Mouse (Mus musculus): ENCODE results near the gene Gnat2. TPM values are rescaled to one million over a fixed set of nuclear protein-coding genes. Genes with fewer than 3 reads are reported as not detected.

Gene Gnat2
- polyA plus RNA-seq, 1 experiment from 2014 or later = 0.59 TPM

- no peak for DNase-seq (ENCODE audit: low spot score)
Observed at GRCm38 (mm10) chr3:108084767-108085270, 7.8 kb upstream of the Gnat2 start.

GRCm38 (mm10) chr3:108085281-108085720 lies 7.3 kb upstream of the Gnat2 start:
- DNase-seq (ENCODE audit: low spot score) = peak; percentile 85

- DNase-seq (ENCODE audit: low spot score) = peak; percentile 24
Observed at GRCm38 (mm10) chr3:108085721-108086469, 6.7 kb upstream of the Gnat2 start.

DNA sequence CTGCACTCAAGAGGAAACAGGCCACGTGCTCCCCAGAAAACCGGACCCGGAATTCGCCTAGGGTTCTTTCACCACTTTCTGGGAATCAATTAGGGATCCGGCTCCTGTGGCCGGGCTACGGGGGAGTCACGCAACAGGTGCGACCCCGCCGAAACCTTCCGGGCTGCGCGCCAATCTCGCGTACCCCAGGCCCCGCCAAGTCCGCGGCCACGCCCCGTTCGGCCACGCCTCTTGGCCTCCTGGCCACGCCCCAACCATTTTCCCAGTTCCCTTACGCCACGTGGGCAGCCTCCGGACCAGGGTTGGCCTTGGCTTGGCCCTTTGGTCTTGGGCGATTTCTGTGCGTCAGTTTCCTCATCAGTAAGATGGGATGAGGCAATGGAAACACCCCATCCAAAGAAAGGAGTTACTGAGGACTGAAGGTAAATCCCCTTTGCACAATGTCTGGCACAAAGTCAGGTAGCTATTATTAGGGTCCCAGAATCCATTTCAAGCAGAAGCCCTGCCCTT lies 6.1 kb upstream of the Gnat2 start, which contains the start of gene Ampd2:
Ampd2 (minus strand) TSS at position 182 of the 510 bp plus-strand sequence.
- DNase-seq (ENCODE audit: low spot score) = peak; percentile 51

DNA sequence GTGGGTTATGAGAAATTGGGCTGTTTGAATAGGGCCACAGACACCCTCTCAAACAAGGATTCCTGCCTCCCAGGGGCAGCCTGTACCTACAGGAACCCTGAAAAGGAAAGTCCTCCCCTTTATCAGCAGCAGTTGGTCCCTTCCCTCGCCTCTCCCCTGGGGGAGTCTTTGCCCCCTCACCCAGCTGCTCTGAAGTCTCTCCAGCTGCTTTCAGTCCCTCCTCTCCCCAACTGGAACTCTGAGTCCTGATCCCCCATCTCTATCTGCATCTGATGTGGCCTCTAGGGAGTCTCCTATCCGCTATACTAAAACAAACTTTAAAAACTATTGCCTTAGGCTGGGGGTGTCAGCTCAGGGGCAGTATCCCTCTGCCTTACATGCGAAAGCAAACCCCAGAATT lies 5.3 kb upstream of the Gnat2 start:
- no peak for DNase-seq (ENCODE audit: low spot score)

- no peak for DNase-seq (ENCODE audit: low spot score)
Observed at GRCm38 (mm10) chr3:108088842-108089380, 3.7 kb upstream of the Gnat2 start.

GRCm38 (mm10) chr3:108089916-108090315 lies 2.7 kb upstream of the Gnat2 start:
- DNase-seq (ENCODE audit: low spot score) = no peak

DNA sequence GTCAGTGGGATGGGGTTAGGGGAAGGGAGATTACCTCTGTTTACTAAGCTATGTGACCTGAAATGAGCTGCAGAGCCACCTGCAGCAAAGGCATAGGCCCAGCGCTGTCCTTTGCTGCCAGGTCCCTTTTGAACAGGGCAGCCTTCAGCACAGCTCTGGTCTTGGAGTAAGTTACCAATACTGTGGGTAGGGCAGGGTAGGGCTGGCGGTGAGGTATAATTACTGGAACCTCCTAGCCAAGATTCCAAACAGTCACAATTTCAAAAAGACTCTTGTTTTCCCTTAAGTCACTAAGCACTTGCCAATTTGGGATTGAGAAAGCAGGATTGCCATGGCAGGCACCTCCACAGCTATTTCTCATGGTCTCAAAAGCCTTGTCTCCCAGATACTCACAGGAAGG lies 2.0 kb upstream of the Gnat2 start:
- no peak for DNase-seq (ENCODE audit: low spot score)

DNA sequence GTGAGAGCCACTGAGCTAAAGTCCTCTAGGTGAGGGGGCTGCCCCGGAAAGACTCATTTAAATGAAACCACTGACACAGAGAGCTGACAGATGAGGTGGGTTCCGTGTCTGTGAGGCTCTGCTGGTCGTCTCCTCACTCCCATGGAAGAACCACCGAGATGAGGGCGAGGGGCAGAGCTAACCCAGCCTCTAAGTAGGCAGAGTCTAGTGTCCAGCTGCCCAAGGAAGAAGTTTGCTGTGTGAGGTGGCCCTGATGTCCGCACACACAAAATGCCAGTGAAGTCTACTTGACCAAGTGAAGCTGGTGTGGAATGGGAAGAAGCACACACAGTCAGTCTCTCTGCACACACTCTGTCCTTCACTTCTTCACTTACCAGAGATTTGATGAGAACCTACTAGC lies 559 bp upstream of the Gnat2 start:
- DNase-seq (ENCODE audit: low spot score) = no peak

- DNase-seq (ENCODE audit: low spot score) = no peak
Observed at GRCm38 (mm10) chr3:108093306-108093705, 717 bp downstream of the Gnat2 start.

- no peak for DNase-seq (ENCODE audit: low spot score)
Observed at GRCm38 (mm10) chr3:108094146-108094545, 1.6 kb downstream of the Gnat2 start.

DNA sequence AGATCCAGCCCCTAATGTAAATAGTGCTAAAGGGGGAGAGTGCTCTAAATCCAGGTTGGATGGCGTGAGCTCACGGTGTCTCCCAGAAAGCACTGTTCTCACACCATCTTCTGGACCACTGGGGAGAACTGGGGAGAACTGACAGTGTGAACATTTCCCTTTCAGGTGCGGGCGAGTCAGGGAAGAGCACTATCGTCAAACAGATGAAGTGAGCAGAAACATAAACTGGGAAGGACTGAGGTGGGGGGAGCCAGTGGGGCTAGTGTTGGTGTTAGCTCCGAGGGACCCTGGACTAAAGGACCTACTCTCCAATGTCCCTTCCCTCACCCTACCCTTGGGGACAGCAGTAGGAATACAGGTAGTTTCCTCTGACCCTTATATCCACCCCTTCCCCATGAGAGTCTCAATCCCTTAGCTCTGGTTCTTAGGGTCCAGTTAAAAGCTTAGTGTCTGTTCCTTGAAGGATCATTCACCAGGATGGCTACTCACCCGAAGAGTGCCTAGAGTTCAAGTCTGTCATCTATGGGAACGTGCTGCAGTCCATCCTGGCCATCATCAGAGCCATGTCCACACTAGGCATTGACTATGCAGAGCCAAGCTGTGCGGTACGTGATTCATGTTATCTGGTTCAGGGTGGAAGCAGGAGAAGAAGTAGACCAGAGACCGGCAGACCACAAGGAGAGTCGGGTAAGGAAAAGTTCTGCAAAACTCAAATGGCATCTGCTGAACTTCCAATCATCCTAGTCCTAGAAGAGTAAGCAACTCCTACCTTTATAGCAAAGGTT lies 2.6 kb downstream of the Gnat2 start:
- no peak for DNase-seq (ENCODE audit: low spot score)

GRCm38 (mm10) chr3:108096226-108096625 lies 3.6 kb downstream of the Gnat2 start:
- DNase-seq (ENCODE audit: low spot score) = no peak

DNA sequence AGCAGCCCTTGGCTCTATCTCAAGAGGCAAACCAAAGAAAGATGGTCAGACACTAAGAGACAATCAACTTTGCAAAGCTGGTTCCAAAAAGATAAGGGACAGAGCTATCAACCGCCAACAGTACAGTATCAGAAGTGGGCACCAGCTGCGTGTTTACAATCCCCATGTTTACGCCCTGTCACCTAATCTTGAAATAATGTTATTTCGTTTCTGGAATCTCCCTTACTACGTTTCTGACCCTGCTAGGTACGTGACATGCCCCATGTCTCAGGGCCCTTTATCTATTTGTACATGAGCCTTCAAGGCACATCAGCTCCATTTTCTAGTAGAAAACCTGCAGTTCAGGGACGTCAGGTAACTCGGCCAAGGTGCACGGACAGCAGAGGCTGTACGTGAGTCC lies 4.1 kb downstream of the Gnat2 start:
- no peak for DNase-seq (ENCODE audit: low spot score)

DNA sequence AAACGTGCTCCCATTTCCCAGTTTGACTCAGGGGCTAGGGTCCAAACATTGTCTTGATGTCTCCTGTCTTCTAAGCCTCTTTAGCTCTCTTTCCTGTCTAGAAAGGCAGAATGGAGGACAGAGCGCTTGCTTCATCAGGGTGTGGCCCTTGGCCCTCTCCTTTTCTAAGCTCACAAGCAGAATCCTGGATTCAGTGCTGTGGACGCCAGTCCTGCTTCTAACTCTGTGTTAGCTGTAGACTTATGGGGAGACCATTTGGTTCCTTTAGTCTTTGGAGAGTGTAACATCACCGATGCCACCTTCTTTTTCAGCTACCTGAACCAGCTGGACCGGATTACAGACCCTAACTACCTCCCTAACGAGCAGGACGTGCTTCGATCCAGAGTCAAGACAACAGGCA lies 5.1 kb downstream of the Gnat2 start:
- DNase-seq (ENCODE audit: low spot score) = no peak

GRCm38 (mm10) chr3:108098316-108098715 lies 5.7 kb downstream of the Gnat2 start:
- no peak for DNase-seq (ENCODE audit: low spot score)

DNA sequence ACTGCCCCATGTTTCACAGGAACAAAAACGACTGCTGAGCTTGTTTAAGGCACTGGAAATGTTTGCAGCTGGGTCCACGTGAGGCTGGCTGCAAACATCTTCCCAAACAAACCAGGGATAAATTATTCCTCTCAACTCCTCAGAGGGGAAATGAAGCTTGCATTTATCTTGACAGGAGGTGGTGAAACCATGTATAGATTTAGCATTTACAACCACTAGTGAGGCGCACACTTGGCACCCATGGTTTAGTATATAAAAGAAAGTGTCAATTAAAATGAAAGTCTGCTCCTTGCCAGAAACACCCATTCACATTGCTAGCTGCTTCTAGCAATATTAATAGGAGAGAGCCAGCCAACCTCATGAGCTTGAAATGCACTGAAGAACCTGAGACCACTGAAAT lies 9.0 kb downstream of the Gnat2 start:
- no peak for DNase-seq (ENCODE audit: low spot score)

DNA sequence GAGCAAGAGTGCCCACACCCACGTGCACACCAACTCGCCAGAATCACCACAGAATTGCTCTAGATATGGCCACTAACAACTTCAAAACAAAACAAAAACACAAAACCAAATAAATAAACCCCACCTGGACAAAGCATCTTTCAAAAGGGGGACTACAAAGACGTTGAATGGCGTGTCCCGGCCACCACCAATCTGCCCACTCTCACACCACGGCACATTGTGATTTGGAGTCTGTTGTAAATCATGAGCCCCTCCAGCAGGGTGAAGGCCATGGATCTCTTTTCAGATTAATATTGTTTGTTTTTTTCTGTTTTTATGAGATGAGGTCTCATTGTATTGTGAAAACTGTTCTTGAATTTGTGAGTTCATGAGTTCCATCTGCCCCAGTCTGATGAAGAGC lies 9.5 kb downstream of the Gnat2 start:
- no peak for DNase-seq (ENCODE audit: low spot score)

DNA sequence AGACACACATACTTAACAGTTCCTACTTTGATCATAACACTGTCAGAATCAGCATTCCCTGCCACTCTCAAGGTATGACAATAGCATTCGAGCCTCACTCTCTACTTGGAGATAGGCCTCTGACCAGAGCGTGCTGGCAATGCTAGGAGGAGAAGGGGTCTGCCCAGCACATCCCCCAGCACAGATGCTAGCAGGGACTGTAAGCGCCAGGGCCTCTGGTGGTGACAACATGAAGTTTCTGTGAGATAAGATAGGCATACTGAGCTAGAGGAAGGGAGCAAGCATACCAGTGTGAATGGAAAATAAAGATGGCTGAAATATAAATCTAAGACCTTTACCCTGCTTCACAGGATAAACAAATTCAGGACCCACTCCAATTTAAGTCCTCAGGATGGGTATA lies 12.7 kb downstream of the Gnat2 start:
- DNase-seq (ENCODE audit: low spot score) = no peak

GRCm38 (mm10) chr3:108111320-108111719 lies 18.7 kb downstream of the Gnat2 start:
- no peak for DNase-seq (ENCODE audit: low spot score)

DNA sequence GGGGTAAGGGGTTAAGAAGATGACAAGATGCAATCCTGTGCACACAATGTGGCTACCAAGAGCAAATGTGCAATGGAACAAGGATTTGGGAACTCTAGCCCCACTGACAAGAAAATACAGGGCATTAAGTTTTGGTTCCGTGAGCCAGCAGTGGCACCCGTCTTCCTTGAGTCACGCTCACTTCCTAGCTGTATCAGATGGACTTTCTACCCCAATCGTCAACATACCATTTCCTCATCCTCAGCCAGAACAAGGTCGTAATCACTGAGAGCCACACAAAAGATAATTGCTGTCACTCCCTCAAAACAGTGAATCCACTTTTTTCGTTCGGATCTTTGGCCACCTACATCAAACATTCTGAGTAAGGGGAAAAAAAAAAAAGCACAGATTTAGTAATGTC lies 19.7 kb downstream of the Gnat2 start:
- DNase-seq (ENCODE audit: low spot score) = no peak

- peak; percentile 22 for DNase-seq (ENCODE audit: low spot score)
Observed at GRCm38 (mm10) chr3:108112666-108113065, 20.1 kb downstream of the Gnat2 start.

All from thymus, postnatal 0 days (tissue).